Mouse (Mus musculus) spleen, postnatal 14 days (tissue): Measurements from ENCODE around the gene Srrt.

Experiments
- DNase-seq, 2 experiments: peaks; one replicate each; pipeline ENCODE4 v3.0.0; 2021 to 2022; ENCODE audit warnings: low spot score in 2 of 2

Gene Srrt

GRCm38 (mm10) chr5:137338256-137338655 lies 30.8 kb upstream of the Srrt start:
- peak; percentile 70 to 81 for DNase-seq

GRCm38 (mm10) chr5:137337190-137337589 lies 29.7 kb upstream of the Srrt start:
- DNase-seq = no peak

- no peak for DNase-seq
These were observed 27.6 kb upstream of the Srrt start for GRCm38 (mm10) chr5:137335066-137335465.

GRCm38 (mm10) chr5:137334317-137334716 lies 26.8 kb upstream of the Srrt start:
- DNase-seq = no peak

GRCm38 (mm10) chr5:137333512-137334174 lies 26.2 kb upstream of the Srrt start, which contains the start of gene Slc12a9:
TSS of gene Slc12a9 (minus strand) at chr5:137333597.
- DNase-seq = peak; percentile 88 to 91

GRCm38 (mm10) chr5:137332857-137333511 lies 25.5 kb upstream of the Srrt start:
- no peak for DNase-seq

- no peak for DNase-seq
These were observed 23.4 kb upstream of the Srrt start for GRCm38 (mm10) chr5:137330910-137331309.

GRCm38 (mm10) chr5:137320996-137321395 lies 13.5 kb upstream of the Srrt start:
- DNase-seq = no peak

GRCm38 (mm10) chr5:137318570-137318969 lies 11.1 kb upstream of the Srrt start:
- no peak for DNase-seq

GRCm38 (mm10) chr5:137317361-137317760 lies 9.9 kb upstream of the Srrt start:
- DNase-seq = no peak

GRCm38 (mm10) chr5:137315084-137315903 lies 7.8 kb upstream of the Srrt start:
- DNase-seq = no peak

GRCm38 (mm10) chr5:137314193-137315083 lies 7.0 kb upstream of the Srrt start, which contains the start of gene Trip6:
TSS of gene Trip6 (minus strand) at chr5:137314404.
- no peak for DNase-seq

- no peak for DNase-seq
These were observed 6.2 kb upstream of the Srrt start for GRCm38 (mm10) chr5:137313466-137314192.

GRCm38 (mm10) chr5:137308356-137308755 lies 882 bp upstream of the Srrt start:
- DNase-seq = no peak

- DNase-seq = no peak
These were observed 952 bp downstream of the Srrt start for GRCm38 (mm10) chr5:137306439-137307005.

- no peak for DNase-seq
These were observed 1.7 kb downstream of the Srrt start for GRCm38 (mm10) chr5:137305822-137306221.

GRCm38 (mm10) chr5:137304816-137305215 lies 2.7 kb downstream of the Srrt start:
- no peak for DNase-seq

GRCm38 (mm10) chr5:137304165-137304564 lies 3.3 kb downstream of the Srrt start:
- no peak for DNase-seq

- DNase-seq = no peak
These were observed 3.9 kb downstream of the Srrt start for GRCm38 (mm10) chr5:137303609-137304008.

- no peak for DNase-seq
These were observed 6.2 kb downstream of the Srrt start for GRCm38 (mm10) chr5:137301253-137301652.
